Mouse (Mus musculus) forebrain, embryonic 12.5 days (tissue): ENCODE measurements at regions not wholly inside any gene's neighbourhood (a gene's known extent, or its start where the extent isn't known, plus 50 kb on each side); places are given as distances from the start of the nearest gene placed in this dataset.

ENCODE experiments used
- ATAC-seq: fragments of 200-750 bp; cut with Nextera tagmentation; 2 replicates; pipeline ENCODE4 v1.8.0; 2017; ENCODE audit warnings: moderate TSS enrichment; ENCODE audit not compliant: low FRiP score
- H3K27ac ChIP-seq: fragments of 300-500 bp; sonication (generic); 2 replicates; pipeline ENCODE4 v1.5.1; 2016; ENCODE audit warnings: mild to moderate bottlenecking
- H3K27me3 ChIP-seq: fragments of 300-500 bp; sonication (generic); 2 replicates; pipeline ENCODE4 v1.6.1; 2016; ENCODE audit warnings: mild to moderate bottlenecking
- H3K36me3 ChIP-seq: fragments of 300-500 bp; sonication (generic); replicated peaks from 2 replicates; pipeline ENCODE4 v1.6.1; 2016; ENCODE audit warnings: mild to moderate bottlenecking
- H3K4me1 ChIP-seq: fragments of 300-500 bp; sonication (generic); 2 replicates; pipeline ENCODE4 v1.6.1; 2016
- H3K4me2 ChIP-seq: fragments of 300-500 bp; sonication (generic); 2 replicates; pipeline ENCODE4 v1.6.1; 2016; ENCODE audit warnings: mild to moderate bottlenecking, moderate library complexity
- H3K4me3 ChIP-seq: fragments of 300-500 bp; sonication (generic); replicated peaks from 2 replicates; pipeline ENCODE4 v1.5.1; 2016; ENCODE audit warnings: mild to moderate bottlenecking
- H3K9ac ChIP-seq: fragments of 300-500 bp; sonication (generic); 2 replicates; pipeline ENCODE4 v1.6.1; 2016; ENCODE audit warnings: mild to moderate bottlenecking
- H3K9me3 ChIP-seq: fragments of 300-500 bp; sonication (generic); 2 replicates; pipeline ENCODE4 v1.6.1; 2016
- WGBS: fragments of 180-500 bp; shearing (Covaris S2); methylation state at CpG from one replicate; pipeline ENCODE4 v1.1.7; 2016; 5-methylcytosine and 5-hydroxymethylcytosine counted together

- no peaks in the 10 kb centered on the region for H3K9me3 ChIP-seq
- H3K27ac ChIP-seq, result peak overlapping the region; percentile 31; the same call in 1 of the 2 replicates
- H3K36me3 ChIP-seq, result no peaks in the 10 kb centered on the region
- no peak overlapping the region for H3K4me3 ChIP-seq
- no peak overlapping the region for H3K4me2 ChIP-seq
- H3K9ac ChIP-seq, result no peak overlapping the region
- ATAC-seq, result no peak
- peaks cover 20% of the 10 kb centered on the region for H3K4me1 ChIP-seq
- WGBS, result 45% methylated on average over 4 of the region's 4 CpGs
- H3K27me3 ChIP-seq, result peaks cover 8% of the 10 kb centered on the region
These were observed 143.5 kb downstream of the Cdca7 start for GRCm38 (mm10) chr2:72619446-72619845.

DNA sequence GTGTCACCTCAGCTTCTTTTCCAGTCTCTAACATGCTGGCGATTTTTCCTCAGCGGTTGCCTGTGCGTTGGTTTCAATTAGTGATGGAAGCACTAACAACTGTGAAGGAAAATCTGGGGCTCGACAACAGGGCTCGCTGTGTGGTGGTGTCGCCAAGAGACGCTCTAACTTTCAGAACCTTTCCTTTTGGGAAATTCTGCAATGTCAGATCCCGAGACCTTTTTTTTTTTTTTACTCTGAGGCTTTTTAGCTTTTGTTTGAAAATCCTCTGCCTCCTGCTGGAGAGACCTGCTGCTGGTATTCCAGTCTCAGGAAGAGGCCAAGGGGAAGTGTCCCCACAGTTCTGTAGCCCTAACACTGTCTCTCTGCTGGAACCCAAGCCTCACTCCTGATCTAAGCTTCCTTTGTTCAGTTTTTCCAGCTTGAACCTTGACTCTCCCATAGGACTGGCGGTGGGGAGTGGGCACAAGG lies 144.3 kb downstream of the Cdca7 start:
- H3K27ac ChIP-seq, result no peak overlapping the region
- 4% methylated on average over 9 of the region's 9 CpGs for WGBS
- no peak for ATAC-seq

GRCm38 (mm10) chr2:72627915-72628314 lies 152.0 kb downstream of the Cdca7 start:
- H3K9ac ChIP-seq, result no peak overlapping the region
- no peak for ATAC-seq
- H3K4me3 ChIP-seq, result no peak overlapping the region
- H3K36me3 ChIP-seq, result no peaks in the 10 kb centered on the region
- no peak overlapping the region for H3K27ac ChIP-seq
- H3K9me3 ChIP-seq, result no peaks in the 10 kb centered on the region
- WGBS, result 50% methylated on average over 3 of the region's 3 CpGs
- peaks cover 37% of the 10 kb centered on the region for H3K4me1 ChIP-seq
- H3K4me2 ChIP-seq, result no peak overlapping the region
- H3K27me3 ChIP-seq, result peaks cover 23% of the 10 kb centered on the region

More for the DNA sequence above, 144.3 kb downstream of the Cdca7 start:
- peak overlapping the region; percentile 39 for H3K4me2 ChIP-seq
- peaks cover 20% of the 10 kb centered on the region for H3K4me1 ChIP-seq
- peaks cover 6% of the 10 kb centered on the region; the same call in 1 of the 2 replicates for H3K27me3 ChIP-seq
- H3K4me3 ChIP-seq, result no peak overlapping the region
- no peaks in the 10 kb centered on the region for H3K9me3 ChIP-seq
- no peak overlapping the region for H3K9ac ChIP-seq
- H3K36me3 ChIP-seq, result no peaks in the 10 kb centered on the region

- H3K4me3 ChIP-seq, result no peak overlapping the region
- ATAC-seq, result no peak
- no peaks in the 10 kb centered on the region for H3K36me3 ChIP-seq
- no peaks in the 10 kb centered on the region for H3K9me3 ChIP-seq
- peak overlapping the region; percentile 6 for H3K4me2 ChIP-seq
- H3K27me3 ChIP-seq, result peaks cover 20% of the 10 kb centered on the region
- H3K27ac ChIP-seq, result peak overlapping the region; percentile 42; the same call in 1 of the 2 replicates
- H3K9ac ChIP-seq, result no peak overlapping the region
- WGBS, result 32% methylated on average over 16 of the region's 16 CpGs
- H3K4me1 ChIP-seq, result peaks cover 37% of the 10 kb centered on the region
These were observed 152.9 kb downstream of the Cdca7 start for GRCm38 (mm10) chr2:72628626-72629470.

- H3K9ac ChIP-seq, result no peak overlapping the region
- ATAC-seq, result no peak
These were observed 153.9 kb downstream of the Cdca7 start for GRCm38 (mm10) chr2:72629691-72630461.

GRCm38 (mm10) chr2:72637881-72638620 lies 162.1 kb downstream of the Cdca7 start:
- no peaks in the 10 kb centered on the region for H3K9me3 ChIP-seq
- H3K36me3 ChIP-seq, result no peaks in the 10 kb centered on the region
- no peaks in the 10 kb centered on the region for H3K27me3 ChIP-seq
- H3K4me3 ChIP-seq, result no peak overlapping the region
- H3K27ac ChIP-seq, result peak overlapping the region; percentile 62
- no peak overlapping the region for H3K9ac ChIP-seq
- 39% methylated on average over 9 of the region's 9 CpGs for WGBS
- peaks cover 25% of the 10 kb centered on the region for H3K4me1 ChIP-seq
- ATAC-seq, result peak; percentile 36
- no peak overlapping the region for H3K4me2 ChIP-seq

More at GRCm38 (mm10) chr2:72629691-72630461, 153.9 kb downstream of the Cdca7 start:
- WGBS, result 43% methylated on average over 14 of the region's 14 CpGs
- H3K36me3 ChIP-seq, result no peaks in the 10 kb centered on the region
- no peak overlapping the region for H3K4me3 ChIP-seq
- H3K9me3 ChIP-seq, result no peaks in the 10 kb centered on the region
- 0 out of 2 replicates have a peak overlapping the region, but pooled peaks have one; percentile 25 for H3K27ac ChIP-seq
- H3K27me3 ChIP-seq, result peaks cover 20% of the 10 kb centered on the region
- no peak overlapping the region for H3K4me2 ChIP-seq
- peaks cover 37% of the 10 kb centered on the region for H3K4me1 ChIP-seq

DNA sequence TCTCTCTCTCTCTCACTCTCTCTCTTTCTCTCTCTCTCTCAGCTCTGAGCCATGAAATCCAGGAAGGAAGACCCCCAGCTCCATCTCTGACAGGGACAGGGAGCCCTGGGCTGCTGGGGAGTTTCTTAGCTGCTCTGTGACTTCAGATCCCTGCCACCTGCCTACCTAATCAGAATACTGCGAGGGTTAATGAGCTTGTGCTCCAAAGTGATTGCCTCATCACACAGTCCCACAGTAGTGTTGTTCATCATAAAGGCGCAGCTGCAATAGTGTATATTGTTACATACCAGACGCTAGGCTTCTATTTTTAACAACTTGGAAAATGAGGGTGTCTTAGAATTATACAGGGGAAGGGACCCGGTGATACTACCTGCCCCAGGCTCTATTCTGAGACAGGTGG lies 163.1 kb downstream of the Cdca7 start:
- no peak; the same call in 1 of the 2 replicates for ATAC-seq
- Histone ChIP-seq H3K9ac (no peak overlapping the region), H3K27ac (peak overlapping the region; percentile 62), H3K4me1 (peaks cover 25% of the 10 kb centered on the region), H3K4me3 (no peak overlapping the region), H3K36me3 (no peaks in the 10 kb centered on the region), H3K9me3 (no peaks in the 10 kb centered on the region), H3K4me2 (no peak overlapping the region), H3K27me3 (no peaks in the 10 kb centered on the region)
- whole genome bisulfite sequencing, result 42% methylated on average over 4 of the region's 4 CpGs

DNA sequence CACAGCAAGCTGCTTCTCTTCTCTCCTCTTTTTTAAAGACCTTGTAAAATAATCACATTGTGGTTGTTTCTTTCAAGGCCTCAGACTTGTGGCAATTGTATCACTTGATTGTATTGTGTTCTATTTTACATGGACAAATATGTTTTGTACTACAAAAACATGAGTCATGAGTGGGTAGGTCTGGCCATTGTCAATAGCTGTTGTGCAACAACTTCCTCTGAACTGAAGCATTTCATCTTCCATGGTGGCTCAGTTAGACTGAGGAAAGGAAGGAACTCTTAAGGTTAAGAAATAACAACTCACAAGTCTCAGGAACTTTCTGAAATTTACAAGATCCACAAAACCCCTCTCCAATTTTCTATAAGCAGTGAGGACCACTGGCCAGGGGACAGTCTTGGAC lies 165.3 kb downstream of the Cdca7 start:
- no peaks in the 10 kb centered on the region for H3K9me3 ChIP-seq
- H3K4me3 ChIP-seq, result no peak overlapping the region
- no peak overlapping the region for H3K9ac ChIP-seq
- H3K4me2 ChIP-seq, result no peak overlapping the region
- no peaks in the 10 kb centered on the region for H3K27me3 ChIP-seq
- no peak overlapping the region for H3K27ac ChIP-seq
- peaks cover 25% of the 10 kb centered on the region for H3K4me1 ChIP-seq
- H3K36me3 ChIP-seq, result no peaks in the 10 kb centered on the region
- no peak for ATAC-seq

- H3K36me3 ChIP-seq, result no peaks in the 10 kb centered on the region
- H3K27ac ChIP-seq, result no peak overlapping the region
- H3K4me3 ChIP-seq, result no peak overlapping the region
- no peak overlapping the region for H3K4me2 ChIP-seq
- H3K9me3 ChIP-seq, result no peaks in the 10 kb centered on the region
- 86% methylated on average over 10 of the region's 10 CpGs for WGBS
- H3K4me1 ChIP-seq, result peaks cover 9% of the 10 kb centered on the region
- no peak overlapping the region for H3K9ac ChIP-seq
- ATAC-seq, result no peak
- peaks cover 5% of the 10 kb centered on the region; the same call in 1 of the 2 replicates for H3K27me3 ChIP-seq
These were observed 168.3 kb downstream of the Cdca7 start for GRCm38 (mm10) chr2:72644151-72644843.

DNA sequence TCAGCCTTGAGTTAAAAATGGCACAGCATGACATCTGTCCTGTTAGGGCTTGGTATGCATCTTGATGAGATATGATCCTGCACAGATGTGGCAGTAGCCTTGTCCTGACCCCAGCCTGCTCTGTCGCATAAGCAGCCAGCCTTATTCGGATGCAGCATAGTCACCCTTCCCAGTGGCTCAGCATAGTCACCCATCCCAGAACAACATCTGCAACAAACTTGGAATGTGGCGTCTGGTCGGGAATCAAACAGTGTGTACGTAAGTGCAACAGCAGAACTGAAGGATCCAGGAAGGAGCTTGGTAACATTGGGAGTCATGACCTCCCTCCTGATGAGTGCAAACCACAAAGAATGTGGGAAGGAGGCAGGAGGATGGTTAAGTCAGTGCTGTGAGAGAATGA lies 171.7 kb downstream of the Cdca7 start:
- Histone ChIP-seq H3K36me3 (no peaks in the 10 kb centered on the region), H3K27ac (no peak overlapping the region), H3K9me3 (no peaks in the 10 kb centered on the region), H3K4me2 (no peak overlapping the region), H3K4me1 (0 out of 2 replicates have a peak, but pooled peaks cover 7% of the 10 kb centered on the region), H3K9ac (no peak overlapping the region), H3K27me3 (peaks cover 12% of the 10 kb centered on the region), H3K4me3 (no peak overlapping the region)
- WGBS, result 81% methylated on average over 5 of the region's 5 CpGs
- ATAC-seq, result no peak

DNA sequence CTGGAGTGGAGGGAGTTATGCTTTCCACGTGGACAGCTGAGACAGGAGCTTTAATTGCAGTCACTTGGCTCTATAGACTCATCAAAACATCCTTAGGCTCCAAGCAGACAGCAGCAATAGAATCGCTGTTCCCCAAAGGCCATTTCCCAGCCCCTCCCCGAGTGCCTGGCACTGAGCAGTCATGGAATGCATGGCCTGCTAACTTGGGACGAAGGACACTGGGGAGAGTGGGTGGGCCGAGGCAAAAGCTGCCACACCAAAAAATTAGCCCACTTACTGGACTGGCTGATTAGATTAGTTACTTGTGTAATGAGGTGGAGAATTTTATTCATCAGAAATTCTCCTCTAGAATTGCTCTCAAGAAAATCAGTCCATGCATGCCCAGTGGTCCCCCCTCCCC lies 172.3 kb downstream of the Cdca7 start:
- H3K4me3 ChIP-seq, result no peak overlapping the region
- WGBS, result 50% methylated on average over 5 of the region's 5 CpGs
- H3K9me3 ChIP-seq, result no peaks in the 10 kb centered on the region
- no peak overlapping the region for H3K27ac ChIP-seq
- H3K4me1 ChIP-seq, result 0 out of 2 replicates have a peak, but pooled peaks cover 7% of the 10 kb centered on the region
- peaks cover 12% of the 10 kb centered on the region for H3K27me3 ChIP-seq
- no peaks in the 10 kb centered on the region for H3K36me3 ChIP-seq
- H3K4me2 ChIP-seq, result no peak overlapping the region
- H3K9ac ChIP-seq, result no peak overlapping the region
- no peak for ATAC-seq
